Mouse (Mus musculus): ENCODE measurements around the gene Kri1. TPM values are rescaled to one million over a fixed set of nuclear protein-coding genes. Genes with fewer than 3 reads are reported as not detected.

Kri1 gene
- polyA plus RNA-seq, 1 experiment from 2014 or later, result 17.9 TPM

- Histone ChIP-seq H3K4me3 (peak overlapping the region; percentile 78), H3K9me3 (no peaks in the 10 kb centered on the region), H3K9ac (no peak overlapping the region), H3K36me3 (peaks cover 15% of the 10 kb centered on the region), H3K4me2 (replicated peaks) (peak overlapping the region; percentile 86), H3K27me3 (no peaks in the 10 kb centered on the region), H3K4me1 (peaks cover 27% of the 10 kb centered on the region), H3K27ac (peak overlapping the region; percentile 77)
- ATAC-seq (ENCODE audit: insufficient number of reproducible peaks, insufficient read depth, low FRiP score, low TSS enrichment), result no peak
- 79% methylated on average over 13 of the region's 13 CpGs for WGBS
Observed at GRCm38 (mm10) chr9:21288404-21289336, 901 bp upstream of the Kri1 start.

- H3K4me3 ChIP-seq, result peak overlapping the region; percentile 78
- H3K4me2 ChIP-seq (replicated peaks), result peak overlapping the region; percentile 86
- H3K4me1 ChIP-seq, result peaks cover 27% of the 10 kb centered on the region
- no peak overlapping the region for H3K27ac ChIP-seq
- 66% methylated on average over 3 of the region's 3 CpGs for WGBS
- H3K9ac ChIP-seq, result peak overlapping the region; percentile 66
- H3K27me3 ChIP-seq, result no peaks in the 10 kb centered on the region
- no peak for ATAC-seq (ENCODE audit: insufficient number of reproducible peaks, insufficient read depth, low FRiP score, low TSS enrichment)
- no peaks in the 10 kb centered on the region for H3K9me3 ChIP-seq
- peaks cover 25% of the 10 kb centered on the region for H3K36me3 ChIP-seq
Observed at GRCm38 (mm10) chr9:21286753-21287152, 1.0 kb downstream of the Kri1 start.

GRCm38 (mm10) chr9:21283994-21284393 lies 3.8 kb downstream of the Kri1 start:
- Histone ChIP-seq H3K9me3 (no peaks in the 10 kb centered on the region), H3K4me1 (peaks cover 19% of the 10 kb centered on the region), H3K4me3 (no peak overlapping the region), H3K4me2 (replicated peaks) (no peak overlapping the region), H3K36me3 (peaks cover 50% of the 10 kb centered on the region), H3K27me3 (no peaks in the 10 kb centered on the region), H3K27ac (no peak overlapping the region), H3K9ac (no peak overlapping the region)
- no peak for ATAC-seq (ENCODE audit: insufficient number of reproducible peaks, insufficient read depth, low FRiP score, low TSS enrichment)
- 78% methylated on average over 3 of the region's 3 CpGs for WGBS

- Histone ChIP-seq H3K4me1 (peaks cover 15% of the 10 kb centered on the region), H3K9me3 (no peaks in the 10 kb centered on the region), H3K36me3 (peaks cover 52% of the 10 kb centered on the region), H3K27me3 (no peaks in the 10 kb centered on the region), H3K27ac (no peak overlapping the region), H3K4me2 (replicated peaks) (no peak overlapping the region), H3K9ac (no peak overlapping the region), H3K4me3 (no peak overlapping the region)
- no peak for ATAC-seq (ENCODE audit: insufficient number of reproducible peaks, insufficient read depth, low FRiP score, low TSS enrichment)
- 88% methylated on average over 5 of the region's 5 CpGs for WGBS
Observed at GRCm38 (mm10) chr9:21283591-21283990, 4.2 kb downstream of the Kri1 start.

GRCm38 (mm10) chr9:21277776-21278175 lies 10.0 kb downstream of the Kri1 start:
- H3K27ac ChIP-seq, result no peak overlapping the region
- H3K36me3 ChIP-seq, result peaks cover 89% of the 10 kb centered on the region
- H3K4me1 ChIP-seq, result no peaks in the 10 kb centered on the region
- no peak overlapping the region for H3K9ac ChIP-seq
- H3K4me3 ChIP-seq, result no peak overlapping the region
- no peaks in the 10 kb centered on the region for H3K27me3 ChIP-seq
- no peak overlapping the region for H3K4me2 ChIP-seq (replicated peaks)
- 96% methylated on average over 5 of the region's 5 CpGs for WGBS
- no peak for ATAC-seq (ENCODE audit: insufficient number of reproducible peaks, insufficient read depth, low FRiP score, low TSS enrichment)
- H3K9me3 ChIP-seq, result no peaks in the 10 kb centered on the region

- 86% methylated on average over 8 of the region's 8 CpGs for WGBS
- Histone ChIP-seq H3K4me3 (no peak overlapping the region), H3K4me2 (replicated peaks) (no peak overlapping the region), H3K36me3 (peaks cover 90% of the 10 kb centered on the region), H3K9ac (no peak overlapping the region), H3K4me1 (no peaks in the 10 kb centered on the region), H3K9me3 (no peaks in the 10 kb centered on the region), H3K27me3 (no peaks in the 10 kb centered on the region), H3K27ac (no peak overlapping the region)
- ATAC-seq (ENCODE audit: insufficient number of reproducible peaks, insufficient read depth, low FRiP score, low TSS enrichment), result no peak
Observed at GRCm38 (mm10) chr9:21276307-21276706, 11.5 kb downstream of the Kri1 start.

- Histone ChIP-seq H3K9ac (no peak overlapping the region), H3K4me1 (no peaks in the 10 kb centered on the region), H3K36me3 (peaks cover 90% of the 10 kb centered on the region), H3K4me2 (replicated peaks) (no peak overlapping the region), H3K27me3 (no peaks in the 10 kb centered on the region), H3K27ac (no peak overlapping the region), H3K9me3 (no peaks in the 10 kb centered on the region), H3K4me3 (no peak overlapping the region)
- 87% methylated on average over 12 of the region's 12 CpGs for WGBS
- ATAC-seq (ENCODE audit: insufficient number of reproducible peaks, insufficient read depth, low FRiP score, low TSS enrichment), result no peak
Observed at GRCm38 (mm10) chr9:21275727-21276126, 12.0 kb downstream of the Kri1 start.

- Histone ChIP-seq H3K4me1 (no peaks in the 10 kb centered on the region), H3K27ac (no peak overlapping the region), H3K36me3 (peaks cover 92% of the 10 kb centered on the region), H3K9me3 (no peaks in the 10 kb centered on the region), H3K4me3 (no peak overlapping the region), H3K9ac (no peak overlapping the region), H3K27me3 (no peaks in the 10 kb centered on the region), H3K4me2 (replicated peaks) (no peak overlapping the region)
- ATAC-seq (ENCODE audit: insufficient number of reproducible peaks, insufficient read depth, low FRiP score, low TSS enrichment), result no peak
- 87% methylated on average over 7 of the region's 7 CpGs for WGBS
Observed at GRCm38 (mm10) chr9:21275013-21275710, 12.6 kb downstream of the Kri1 start.

- 95% methylated on average over 3 of the region's 3 CpGs for WGBS
- Histone ChIP-seq H3K4me1 (no peaks in the 10 kb centered on the region), H3K9ac (no peak overlapping the region), H3K9me3 (no peaks in the 10 kb centered on the region), H3K4me3 (no peak overlapping the region), H3K27me3 (no peaks in the 10 kb centered on the region), H3K36me3 (peaks cover 90% of the 10 kb centered on the region), H3K27ac (no peak overlapping the region), H3K4me2 (replicated peaks) (no peak overlapping the region)
- ATAC-seq (ENCODE audit: insufficient number of reproducible peaks, insufficient read depth, low FRiP score, low TSS enrichment), result no peak
Observed at GRCm38 (mm10) chr9:21274336-21274735, 13.4 kb downstream of the Kri1 start.

GRCm38 (mm10) chr9:21273520-21274228 lies 14.1 kb downstream of the Kri1 start:
- 81% methylated on average over 7 of the region's 7 CpGs for WGBS

GRCm38 (mm10) chr9:21273094-21273493 lies 14.7 kb downstream of the Kri1 start:
- H3K9ac ChIP-seq, result no peak overlapping the region
- ATAC-seq (ENCODE audit: insufficient number of reproducible peaks, insufficient read depth, low FRiP score, low TSS enrichment), result no peak
- WGBS, result 85% methylated on average over 8 of the region's 8 CpGs
- H3K4me1 ChIP-seq, result no peaks in the 10 kb centered on the region
- H3K27ac ChIP-seq, result no peak overlapping the region
- H3K27me3 ChIP-seq, result no peaks in the 10 kb centered on the region
- H3K9me3 ChIP-seq, result no peaks in the 10 kb centered on the region
- H3K4me2 ChIP-seq (replicated peaks), result no peak overlapping the region
- H3K4me3 ChIP-seq, result no peak overlapping the region
- H3K36me3 ChIP-seq, result peaks cover 95% of the 10 kb centered on the region

More at GRCm38 (mm10) chr9:21273520-21274228, 14.1 kb downstream of the Kri1 start:
- Histone ChIP-seq H3K4me1 (no peaks in the 10 kb centered on the region), H3K4me3 (no peak overlapping the region), H3K4me2 (replicated peaks) (no peak overlapping the region), H3K9me3 (no peaks in the 10 kb centered on the region), H3K27me3 (no peaks in the 10 kb centered on the region), H3K36me3 (peaks cover 91% of the 10 kb centered on the region), H3K9ac (no peak overlapping the region), H3K27ac (no peak overlapping the region)
- no peak for ATAC-seq (ENCODE audit: insufficient number of reproducible peaks, insufficient read depth, low FRiP score, low TSS enrichment)

Data from embryonic facial prominence, embryonic 12.5 days (tissue).